Mouse (Mus musculus) liver, embryonic 16.5 days (tissue): ENCODE data around the gene Dnaaf1. TPM values are rescaled to one million over a fixed set of nuclear protein-coding genes. Genes with fewer than 3 reads are reported as not detected.

Source experiments
- ATAC-seq: fragments of 200-750 bp; cut with Nextera tagmentation; 2 replicates; pipeline ENCODE4 v1.8.0; 2017; ENCODE audit warnings: low read depth, mild to moderate bottlenecking, moderate number of reproducible peaks, moderate library complexity
- H3K27ac ChIP-seq: fragments of 300-500 bp; sonication (generic); 2 replicates; pipeline ENCODE4 v1.5.1; 2014; ENCODE audit warnings: mild to moderate bottlenecking, low read length
- H3K27me3 ChIP-seq: fragments of 300-500 bp; sonication (generic); 2 replicates; pipeline ENCODE4 v1.6.1; 2014; ENCODE audit warnings: low read depth, low read length, mixed read lengths; ENCODE audit not compliant: control insufficient read depth, insufficient read depth
- H3K36me3 ChIP-seq: fragments of 300-500 bp; sonication (generic); 2 replicates; pipeline ENCODE4 v1.6.1; 2014; ENCODE audit warnings: mild to moderate bottlenecking; ENCODE audit not compliant: control insufficient read depth, insufficient read depth
- H3K4me1 ChIP-seq: fragments of 300-500 bp; sonication (generic); 2 replicates; pipeline ENCODE4 v1.6.1; 2014; ENCODE audit warnings: low read depth, low read length, mixed read lengths; ENCODE audit not compliant: control insufficient read depth
- H3K4me2 ChIP-seq: fragments of 300-500 bp; sonication (generic); 2 replicates; pipeline ENCODE4 v1.6.1; 2014; ENCODE audit warnings: low read depth, low read length, mixed read lengths
- H3K4me3 ChIP-seq: fragments of 300-500 bp; sonication (generic); 2 replicates; pipeline ENCODE4 v1.5.1; 2014; ENCODE audit warnings: low read depth, mild to moderate bottlenecking, low read length
- H3K9ac ChIP-seq: fragments of 300-500 bp; sonication (generic); 2 replicates; pipeline ENCODE4 v1.6.1; 2014; ENCODE audit warnings: low read depth, low read length
- H3K9me3 ChIP-seq: fragments of 300-500 bp; sonication (generic); replicated peaks from 2 replicates; pipeline ENCODE4 v1.6.1; 2016; ENCODE audit warnings: low read length; ENCODE audit not compliant: control insufficient read depth
- WGBS: fragments of 180-500 bp; shearing (Covaris S2); extraction: QIAGEN DNeasy Blood & Tissue Kit; methylation state at CpG from one replicate; pipeline ENCODE4 v1.1.7; 2014; ENCODE audit not compliant: insufficient replicate concordance; 5-methylcytosine and 5-hydroxymethylcytosine counted together
- polyA plus RNA-seq: library from polyadenylated mRNA; unstranded; fragments of >200 nt; fragmentation: Nextera tagmentation; extraction: Ambion mirVana; gene quantifications from 2 replicates; pipeline ENCODE4 v1.2.1, GENCODE M21; 2015

Dnaaf1 gene
- polyA plus RNA-seq, 1 experiment from 2014 or later: 0.08 TPM

GRCm38 (mm10) chr8:119612471-119612870 is 37.4 kb downstream of the Dnaaf1 start, which contains the start of gene Adad2:
Gene Adad2 (plus strand): TSS chr8:119612747.
- H3K4me1 ChIP-seq: no peaks in the 10 kb centered on the region
- H3K4me3 ChIP-seq: no peak within 1 kb of the TSS
- H3K36me3 ChIP-seq: no peaks in the 10 kb centered on the region
- 64% methylated on average over 26 of the region's 26 CpGs for WGBS
- no peak within 1 kb of the TSS for H3K9ac ChIP-seq
- no peak for ATAC-seq
- no peak within 1 kb of the TSS for H3K27ac ChIP-seq
- 0 out of 2 replicates have a peak, but pooled peaks cover 3% of the 10 kb centered on the region for H3K9me3 ChIP-seq
- no peak within 1 kb of the TSS for H3K4me2 ChIP-seq
- H3K27me3 ChIP-seq: no peaks in the 10 kb centered on the region

- H3K9me3 ChIP-seq: no peaks in the 10 kb centered on the region
- no peak overlapping the region for H3K4me3 ChIP-seq
- 61% methylated on average over 14 of the region's 14 CpGs for WGBS
- no peak for ATAC-seq
- H3K9ac ChIP-seq: no peak overlapping the region
- no peak overlapping the region for H3K27ac ChIP-seq
- H3K4me1 ChIP-seq: no peaks in the 10 kb centered on the region
- no peak overlapping the region for H3K4me2 ChIP-seq
- no peaks in the 10 kb centered on the region for H3K36me3 ChIP-seq
- no peaks in the 10 kb centered on the region for H3K27me3 ChIP-seq
These were observed 40.1 kb downstream of the Dnaaf1 start for GRCm38 (mm10) chr8:119615096-119615495.

DNA sequence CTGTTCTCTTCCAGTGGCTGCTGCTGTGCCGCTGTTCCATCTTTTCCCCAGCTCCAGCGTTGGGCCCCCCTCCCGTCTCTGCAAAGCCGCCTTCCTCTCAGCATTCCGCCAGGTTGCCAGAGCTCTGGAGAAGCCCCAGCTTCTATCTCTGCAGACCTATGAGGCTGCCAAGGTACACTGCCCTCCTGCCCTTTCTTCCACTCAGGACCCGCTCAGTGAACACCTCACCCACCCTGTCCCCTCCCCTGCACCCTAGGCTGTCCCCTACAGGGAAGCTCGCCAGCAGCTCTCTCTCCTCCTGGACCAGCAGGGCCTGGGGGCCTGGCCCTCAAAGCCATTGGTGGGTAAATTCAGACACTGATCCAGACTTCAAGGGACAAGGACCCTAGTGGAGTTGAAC is 41.3 kb downstream of the Dnaaf1 start:
- no peak overlapping the region for H3K4me2 ChIP-seq
- 70% methylated on average over 7 of the region's 7 CpGs for WGBS
- H3K27me3 ChIP-seq: no peaks in the 10 kb centered on the region
- no peaks in the 10 kb centered on the region for H3K36me3 ChIP-seq
- H3K9ac ChIP-seq: no peak overlapping the region
- H3K9me3 ChIP-seq: no peaks in the 10 kb centered on the region
- no peak for ATAC-seq
- H3K4me3 ChIP-seq: no peak overlapping the region
- no peak overlapping the region for H3K27ac ChIP-seq
- H3K4me1 ChIP-seq: no peaks in the 10 kb centered on the region

DNA sequence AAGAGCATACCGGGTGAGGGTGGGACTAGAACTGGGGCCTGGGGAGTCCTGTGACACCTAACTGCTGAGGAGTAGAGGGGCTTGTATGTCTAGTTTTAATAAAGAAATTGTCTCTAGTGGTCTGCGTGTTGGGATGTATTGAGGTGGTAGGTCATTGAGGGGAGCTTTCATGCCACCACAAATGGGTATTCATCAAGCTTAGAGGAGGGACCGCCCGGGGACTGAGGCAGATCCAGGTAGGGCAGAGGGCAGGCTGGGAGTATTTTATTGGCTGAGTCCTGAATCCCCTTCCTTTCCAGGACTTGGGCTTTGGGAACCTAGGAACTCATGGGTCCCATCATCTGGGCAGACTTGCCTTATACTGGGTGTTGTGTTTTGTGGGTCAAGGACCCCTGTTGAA is 41.8 kb downstream of the Dnaaf1 start:
- no peak for ATAC-seq
- WGBS: 74% methylated on average over 4 of the region's 4 CpGs
- H3K27me3 ChIP-seq: no peaks in the 10 kb centered on the region
- H3K36me3 ChIP-seq: no peaks in the 10 kb centered on the region
- H3K9me3 ChIP-seq: no peaks in the 10 kb centered on the region
- H3K4me2 ChIP-seq: no peak overlapping the region
- no peaks in the 10 kb centered on the region for H3K4me1 ChIP-seq
- H3K4me3 ChIP-seq: no peak overlapping the region
- no peak overlapping the region for H3K9ac ChIP-seq
- no peak overlapping the region for H3K27ac ChIP-seq

GRCm38 (mm10) chr8:119617586-119617985 is 42.6 kb downstream of the Dnaaf1 start:
- no peak for ATAC-seq

DNA sequence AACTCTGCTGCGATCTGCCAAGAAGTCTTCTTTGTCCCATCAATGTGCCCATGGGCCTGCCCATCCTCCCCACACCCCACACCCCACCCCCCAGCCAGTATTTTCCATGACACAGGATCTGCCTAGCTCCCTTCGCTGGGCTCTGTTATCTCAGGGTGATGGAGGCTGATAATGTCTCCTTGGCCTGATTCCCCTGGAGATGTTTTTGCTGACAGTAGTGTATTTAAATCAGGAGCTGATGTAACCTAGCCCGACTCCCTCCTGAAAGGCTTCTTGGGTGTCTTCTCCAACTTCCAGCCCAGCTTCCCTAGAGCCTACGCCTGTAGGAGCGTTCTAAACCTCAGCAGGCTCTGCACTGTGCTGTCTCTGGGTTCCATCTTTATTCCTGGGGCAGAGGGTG is 43.9 kb downstream of the Dnaaf1 start:
- Histone ChIP-seq H3K4me2 (no peak overlapping the region), H3K4me3 (no peak overlapping the region), H3K9ac (no peak overlapping the region), H3K4me1 (no peaks in the 10 kb centered on the region), H3K27me3 (no peaks in the 10 kb centered on the region), H3K27ac (no peak overlapping the region), H3K36me3 (no peaks in the 10 kb centered on the region), H3K9me3 (no peaks in the 10 kb centered on the region)
- WGBS: 38% methylated on average over 5 of the region's 5 CpGs
- no peak for ATAC-seq

More at GRCm38 (mm10) chr8:119617586-119617985, 42.6 kb downstream of the Dnaaf1 start:
- H3K9ac ChIP-seq: no peak overlapping the region
- H3K9me3 ChIP-seq: no peaks in the 10 kb centered on the region
- no peak overlapping the region for H3K4me2 ChIP-seq
- WGBS: 77% methylated on average over 5 of the region's 5 CpGs
- H3K27me3 ChIP-seq: no peaks in the 10 kb centered on the region
- H3K4me1 ChIP-seq: no peaks in the 10 kb centered on the region
- H3K4me3 ChIP-seq: no peak overlapping the region
- no peak overlapping the region for H3K27ac ChIP-seq
- no peaks in the 10 kb centered on the region for H3K36me3 ChIP-seq

GRCm38 (mm10) chr8:119620116-119620840 is 45.2 kb downstream of the Dnaaf1 start:
- Histone ChIP-seq H3K27ac (no peak overlapping the region), H3K9ac (no peak overlapping the region), H3K4me3 (no peak overlapping the region), H3K9me3 (no peaks in the 10 kb centered on the region), H3K4me1 (no peaks in the 10 kb centered on the region), H3K4me2 (no peak overlapping the region), H3K36me3 (no peaks in the 10 kb centered on the region), H3K27me3 (no peaks in the 10 kb centered on the region)
- no peak for ATAC-seq
- 56% methylated on average over 6 of the region's 6 CpGs for WGBS

DNA sequence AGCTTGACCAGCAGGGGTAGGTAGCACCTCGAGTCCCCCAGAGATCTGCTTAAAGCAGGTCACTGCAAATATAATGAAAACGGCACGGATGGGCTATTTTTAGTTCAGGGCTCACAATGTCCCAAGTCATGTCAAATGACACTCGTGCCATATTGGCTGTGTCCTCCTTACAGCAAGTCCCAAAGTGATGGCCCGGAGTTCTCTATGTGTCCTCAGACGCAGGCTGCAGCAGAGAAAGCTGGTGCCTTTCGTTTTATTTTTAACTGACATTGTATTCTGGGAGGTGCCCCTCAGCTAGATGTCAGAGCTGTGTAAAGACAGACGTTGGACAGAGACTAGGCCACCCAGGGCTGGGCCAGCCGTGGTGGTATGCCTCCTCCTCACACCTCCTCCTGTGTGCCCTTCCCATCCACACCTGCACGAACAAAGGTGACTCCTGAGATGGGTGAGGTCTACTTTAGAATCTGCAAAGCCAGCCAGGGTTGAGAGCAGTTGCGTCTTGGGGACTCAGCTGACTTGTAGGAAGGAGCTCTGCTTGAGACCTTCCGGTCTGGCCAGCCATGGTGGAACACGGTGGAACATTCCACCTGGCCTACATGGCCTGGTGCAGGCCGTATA is 45.9 kb downstream of the Dnaaf1 start:
- Histone ChIP-seq H3K9me3 (no peaks in the 10 kb centered on the region), H3K27me3 (no peaks in the 10 kb centered on the region), H3K36me3 (no peaks in the 10 kb centered on the region), H3K4me1 (no peaks in the 10 kb centered on the region), H3K4me2 (no peak overlapping the region), H3K27ac (no peak overlapping the region), H3K4me3 (no peak overlapping the region), H3K9ac (no peak overlapping the region)
- WGBS: 66% methylated on average over 14 of the region's 14 CpGs
- no peak for ATAC-seq

- Histone ChIP-seq H3K27me3 (no peaks in the 10 kb centered on the region), H3K4me3 (no peak overlapping the region), H3K4me1 (peaks cover 2% of the 10 kb centered on the region; the same call in 1 of the 2 replicates), H3K9me3 (no peaks in the 10 kb centered on the region), H3K9ac (no peak overlapping the region), H3K27ac (no peak overlapping the region), H3K4me2 (no peak overlapping the region), H3K36me3 (no peaks in the 10 kb centered on the region)
- no peak for ATAC-seq
- WGBS: 55% methylated on average over 4 of the region's 4 CpGs
These were observed 47.5 kb downstream of the Dnaaf1 start for GRCm38 (mm10) chr8:119622555-119622954.
